Mouse (Mus musculus) E14TG2a.4 (cell line): ENCODE results near the gene Ntng2.

Experiments used
- H3K27me3 ChIP-seq: 2 replicates; pipeline ENCODE4 v1.6.1; 2014; ENCODE audit warnings: low read length, control low read depth; ENCODE audit not compliant: insufficient read depth
- H3K36me3 ChIP-seq: 2 replicates; pipeline ENCODE4 v1.6.1; 2014; ENCODE audit warnings: low read length, control low read depth; ENCODE audit not compliant: insufficient read depth
- H3K4me1 ChIP-seq: replicated peaks from 2 replicates; pipeline ENCODE4 v1.6.1; 2014; ENCODE audit warnings: low read depth, low read length, control low read depth
- H3K4me3 ChIP-seq: replicated peaks from 2 replicates; pipeline ENCODE4 v1.5.1; 2014; ENCODE audit warnings: mild to moderate bottlenecking, low read length
- H3K9me3 ChIP-seq: 2 replicates; pipeline ENCODE4 v1.6.1; 2014; ENCODE audit warnings: low read length, control low read depth
- CTCF ChIP-seq: conservative IDR thresholded peaks from 2 replicates; pipeline ENCODE4 v1.5.1; 2014; ENCODE audit warnings: low read length
- NANOG ChIP-seq: IDR thresholded peaks from 2 replicates; pipeline ENCODE4 v1.6.1; 2014; ENCODE audit warnings: borderline replicate concordance, low read length, mixed read lengths
- POU5F1 ChIP-seq: IDR thresholded peaks from 2 replicates; pipeline ENCODE4 v1.6.1; 2014; ENCODE audit warnings: low read length, borderline replicate concordance

Gene Ntng2

GRCm38 (mm10) chr2:29246891-29247290 lies 5.9 kb downstream of the Ntng2 start:
- peaks cover 60% of the 10 kb centered on the region for H3K4me1 ChIP-seq
- TF ChIP-seq CTCF: no peak
- TF ChIP-seq NANOG: no peak
- no peak for TF ChIP-seq POU5F1
- no peaks in the 10 kb centered on the region for H3K36me3 ChIP-seq
- peaks cover 9% of the 10 kb centered on the region for H3K9me3 ChIP-seq
- peaks cover 65% of the 10 kb centered on the region for H3K27me3 ChIP-seq
- no peak overlapping the region for H3K4me3 ChIP-seq

DNA sequence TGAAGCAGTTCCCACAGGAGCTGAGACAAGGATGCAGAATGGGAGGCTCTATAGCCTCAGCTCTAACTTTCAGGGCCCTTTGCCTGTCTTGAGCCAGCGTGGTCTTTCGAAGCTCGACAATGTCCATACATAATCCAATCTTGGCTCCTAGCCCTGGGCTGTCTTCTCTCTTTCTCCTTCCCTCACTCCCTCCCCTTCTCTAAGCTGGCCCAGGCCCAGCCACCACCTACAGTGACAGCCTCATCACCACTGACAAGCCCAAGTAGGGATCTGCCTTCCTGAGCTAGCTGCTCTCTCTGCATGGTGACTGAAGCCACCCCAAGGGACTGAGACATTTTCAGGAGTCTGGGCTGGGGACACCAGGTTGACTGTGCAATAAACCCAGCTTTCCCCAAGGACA lies 6.5 kb downstream of the Ntng2 start:
- no peak for TF ChIP-seq CTCF
- TF ChIP-seq POU5F1: no peak
- TF ChIP-seq NANOG: no peak

GRCm38 (mm10) chr2:29245341-29245779 lies 7.4 kb downstream of the Ntng2 start:
- Histone ChIP-seq H3K9me3 (peaks cover 9% of the 10 kb centered on the region), H3K27me3 (peaks cover 56% of the 10 kb centered on the region), H3K4me1 (peaks cover 49% of the 10 kb centered on the region), H3K4me3 (0 out of 2 replicates have a peak overlapping the region, but pooled peaks have one; percentile 10), H3K36me3 (no peaks in the 10 kb centered on the region)
- no peak for TF ChIP-seq POU5F1
- peak; percentile 37 for TF ChIP-seq CTCF
- TF ChIP-seq NANOG: no peak

More for the DNA sequence above, 6.5 kb downstream of the Ntng2 start:
- peaks cover 9% of the 10 kb centered on the region for H3K9me3 ChIP-seq
- H3K4me1 ChIP-seq: peaks cover 54% of the 10 kb centered on the region
- peaks cover 59% of the 10 kb centered on the region for H3K27me3 ChIP-seq
- no peaks in the 10 kb centered on the region for H3K36me3 ChIP-seq
- H3K4me3 ChIP-seq: no peak overlapping the region

- peaks cover 34% of the 10 kb centered on the region for H3K27me3 ChIP-seq
- H3K9me3 ChIP-seq: peaks cover 12% of the 10 kb centered on the region
- TF ChIP-seq NANOG (no peak), POU5F1 (no peak), CTCF (no peak)
- peaks cover 30% of the 10 kb centered on the region for H3K4me1 ChIP-seq
- no peak overlapping the region for H3K4me3 ChIP-seq
- H3K36me3 ChIP-seq: no peaks in the 10 kb centered on the region
These were observed 13.5 kb downstream of the Ntng2 start for GRCm38 (mm10) chr2:29239329-29239728.

- peaks cover 4% of the 10 kb centered on the region for H3K9me3 ChIP-seq
- TF ChIP-seq CTCF (peak; percentile 66), NANOG (no peak), POU5F1 (no peak)
These were observed 15.2 kb downstream of the Ntng2 start for GRCm38 (mm10) chr2:29237623-29238022.

DNA sequence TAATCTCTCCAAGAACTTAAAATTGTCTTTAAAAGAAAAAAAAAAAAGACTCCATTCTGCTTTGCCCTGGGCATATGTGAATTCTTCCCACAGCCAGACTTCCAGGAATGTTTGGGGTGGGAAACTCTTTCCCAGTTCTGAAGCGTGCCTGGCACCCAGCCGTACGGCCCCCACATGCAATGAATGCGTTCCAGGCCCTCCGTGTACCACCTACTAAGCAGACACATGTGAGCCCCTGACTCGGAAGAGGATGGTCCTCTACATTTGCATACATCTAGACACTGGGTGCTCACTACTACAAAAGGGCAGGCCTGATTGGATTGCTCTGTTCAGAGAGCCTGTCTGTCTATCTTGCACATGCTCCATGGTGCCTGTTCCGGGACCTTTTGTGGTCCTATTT lies 17.0 kb downstream of the Ntng2 start:
- Histone ChIP-seq H3K4me3 (no peak overlapping the region), H3K4me1 (peaks cover 28% of the 10 kb centered on the region), H3K36me3 (no peaks in the 10 kb centered on the region), H3K27me3 (peaks cover 42% of the 10 kb centered on the region; the same call in 1 of the 2 replicates), H3K9me3 (peaks cover 4% of the 10 kb centered on the region)
- TF ChIP-seq CTCF (no peak), NANOG (no peak), POU5F1 (no peak)

More at GRCm38 (mm10) chr2:29237623-29238022, 15.2 kb downstream of the Ntng2 start:
- H3K4me3 ChIP-seq: no peak overlapping the region
- peaks cover 41% of the 10 kb centered on the region for H3K27me3 ChIP-seq
- H3K36me3 ChIP-seq: no peaks in the 10 kb centered on the region
- H3K4me1 ChIP-seq: peaks cover 28% of the 10 kb centered on the region

GRCm38 (mm10) chr2:29235026-29235425 lies 17.8 kb downstream of the Ntng2 start:
- Histone ChIP-seq H3K4me3 (no peak overlapping the region), H3K4me1 (peaks cover 22% of the 10 kb centered on the region), H3K36me3 (no peaks in the 10 kb centered on the region), H3K9me3 (peaks cover 4% of the 10 kb centered on the region), H3K27me3 (peaks cover 42% of the 10 kb centered on the region; the same call in 1 of the 2 replicates)
- no peak for TF ChIP-seq POU5F1
- no peak for TF ChIP-seq NANOG
- TF ChIP-seq CTCF: no peak

- H3K4me1 ChIP-seq: peaks cover 12% of the 10 kb centered on the region
- TF ChIP-seq NANOG (no peak), POU5F1 (no peak), CTCF (no peak)
- no peak overlapping the region for H3K4me3 ChIP-seq
- H3K36me3 ChIP-seq: no peaks in the 10 kb centered on the region
- peaks cover 4% of the 10 kb centered on the region for H3K9me3 ChIP-seq
- H3K27me3 ChIP-seq: peaks cover 43% of the 10 kb centered on the region
These were observed 18.8 kb downstream of the Ntng2 start for GRCm38 (mm10) chr2:29234002-29234401.
